Mouse (Mus musculus): ENCODE data around the gene Elovl1.

The Elovl1 gene

GRCm38 (mm10) chr4:118416329-118416728, 11.6 kb upstream of the Elovl1 start:
- DNase-seq (ENCODE audit: low read depth, low spot score), result no peak
- no peaks in the 10 kb centered on the region for H3K27me3 ChIP-seq (ENCODE audit: control insufficient read depth, insufficient read depth, low read length, poor library complexity, severe bottlenecking)
- H3K36me3 ChIP-seq (ENCODE audit: control insufficient read depth, insufficient read depth, low read length, poor library complexity, severe bottlenecking), result peaks cover 8% of the 10 kb centered on the region

- no peak for DNase-seq (ENCODE audit: low read depth, low spot score)
- no peaks in the 10 kb centered on the region for H3K27me3 ChIP-seq (ENCODE audit: control insufficient read depth, insufficient read depth, low read length, poor library complexity, severe bottlenecking)
- peaks cover 12% of the 10 kb centered on the region for H3K36me3 ChIP-seq (ENCODE audit: control insufficient read depth, insufficient read depth, low read length, poor library complexity, severe bottlenecking)
These were observed 10.6 kb upstream of the Elovl1 start for GRCm38 (mm10) chr4:118417112-118417797.

- Histone ChIP-seq H3K27me3 (ENCODE audit: control insufficient read depth, insufficient read depth, low read length, poor library complexity, severe bottlenecking) (no peaks in the 10 kb centered on the region), H3K36me3 (ENCODE audit: control insufficient read depth, insufficient read depth, low read length, poor library complexity, severe bottlenecking) (peaks cover 5% of the 10 kb centered on the region)
- no peak for DNase-seq (ENCODE audit: low read depth, low spot score)
These were observed 6.5 kb upstream of the Elovl1 start for GRCm38 (mm10) chr4:118421384-118421783.

- DNase-seq (ENCODE audit: low read depth, low spot score), result no peak
- peaks cover 5% of the 10 kb centered on the region; the same call in 1 of the 2 replicates for H3K36me3 ChIP-seq (ENCODE audit: control insufficient read depth, insufficient read depth, low read length, poor library complexity, severe bottlenecking)
- no peaks in the 10 kb centered on the region for H3K27me3 ChIP-seq (ENCODE audit: control insufficient read depth, insufficient read depth, low read length, poor library complexity, severe bottlenecking)
These were observed 3.2 kb upstream of the Elovl1 start for GRCm38 (mm10) chr4:118424541-118425160.

- H3K27me3 ChIP-seq (ENCODE audit: control insufficient read depth, insufficient read depth, low read length, poor library complexity, severe bottlenecking), result no peaks in the 10 kb centered on the region
- H3K36me3 ChIP-seq (ENCODE audit: control insufficient read depth, insufficient read depth, low read length, poor library complexity, severe bottlenecking), result peaks cover 5% of the 10 kb centered on the region; the same call in 1 of the 2 replicates
- peak; percentile 27 for DNase-seq (ENCODE audit: low read depth, low spot score)
These were observed 2.5 kb upstream of the Elovl1 start for GRCm38 (mm10) chr4:118425374-118425773.

GRCm38 (mm10) chr4:118427415-118427767, 502 bp upstream of the Elovl1 start:
- DNase-seq (ENCODE audit: low read depth, low spot score), result no peak
- Histone ChIP-seq H3K27me3 (ENCODE audit: control insufficient read depth, insufficient read depth, low read length, poor library complexity, severe bottlenecking) (no peaks in the 10 kb centered on the region), H3K36me3 (ENCODE audit: control insufficient read depth, insufficient read depth, low read length, poor library complexity, severe bottlenecking) (peaks cover 6% of the 10 kb centered on the region)

GRCm38 (mm10) chr4:118428531-118429214, 780 bp downstream of the Elovl1 start:
- H3K36me3 ChIP-seq (ENCODE audit: control insufficient read depth, insufficient read depth, low read length, poor library complexity, severe bottlenecking), result peaks cover 6% of the 10 kb centered on the region
- H3K27me3 ChIP-seq (ENCODE audit: control insufficient read depth, insufficient read depth, low read length, poor library complexity, severe bottlenecking), result no peaks in the 10 kb centered on the region
- peak; percentile 29 for DNase-seq (ENCODE audit: low read depth, low spot score)

- DNase-seq (ENCODE audit: low read depth, low spot score), result no peak
- peaks cover 6% of the 10 kb centered on the region for H3K36me3 ChIP-seq (ENCODE audit: control insufficient read depth, insufficient read depth, low read length, poor library complexity, severe bottlenecking)
- H3K27me3 ChIP-seq (ENCODE audit: control insufficient read depth, insufficient read depth, low read length, poor library complexity, severe bottlenecking), result no peaks in the 10 kb centered on the region
These were observed 1.5 kb downstream of the Elovl1 start for GRCm38 (mm10) chr4:118429215-118429895.

GRCm38 (mm10) chr4:118432332-118432731, 4.4 kb downstream of the Elovl1 start:
- Histone ChIP-seq H3K27me3 (ENCODE audit: control insufficient read depth, insufficient read depth, low read length, poor library complexity, severe bottlenecking) (no peaks in the 10 kb centered on the region), H3K36me3 (ENCODE audit: control insufficient read depth, insufficient read depth, low read length, poor library complexity, severe bottlenecking) (peaks cover 6% of the 10 kb centered on the region)
- no peak for DNase-seq (ENCODE audit: low read depth, low spot score)

GRCm38 (mm10) chr4:118436820-118437603, 9.1 kb downstream of the Elovl1 start, which contains the start of gene Cdc20:
Gene Cdc20 (minus strand): TSS chr4:118437352.
- Histone ChIP-seq H3K36me3 (ENCODE audit: control insufficient read depth, insufficient read depth, low read length, poor library complexity, severe bottlenecking) (peaks cover 3% of the 10 kb centered on the region; the same call in 1 of the 2 replicates), H3K27me3 (ENCODE audit: control insufficient read depth, insufficient read depth, low read length, poor library complexity, severe bottlenecking) (no peaks in the 10 kb centered on the region)
- DNase-seq (ENCODE audit: low read depth, low spot score), result peak; percentile 93

- no peaks in the 10 kb centered on the region for H3K36me3 ChIP-seq (ENCODE audit: control insufficient read depth, insufficient read depth, low read length, poor library complexity, severe bottlenecking)
- DNase-seq (ENCODE audit: low read depth, low spot score), result peak; percentile 41
- H3K27me3 ChIP-seq (ENCODE audit: control insufficient read depth, insufficient read depth, low read length, poor library complexity, severe bottlenecking), result no peaks in the 10 kb centered on the region
These were observed 9.9 kb downstream of the Elovl1 start for GRCm38 (mm10) chr4:118437829-118438253.

GRCm38 (mm10) chr4:118445088-118445487, 17.2 kb downstream of the Elovl1 start:
- H3K36me3 ChIP-seq (ENCODE audit: control insufficient read depth, insufficient read depth, low read length, poor library complexity, severe bottlenecking), result no peaks in the 10 kb centered on the region
- no peaks in the 10 kb centered on the region; the same call in 1 of the 2 replicates for H3K27me3 ChIP-seq (ENCODE audit: control insufficient read depth, insufficient read depth, low read length, poor library complexity, severe bottlenecking)
- DNase-seq (ENCODE audit: low read depth, low spot score), result no peak

- DNase-seq (ENCODE audit: low read depth, low spot score), result no peak
- no peaks in the 10 kb centered on the region for H3K36me3 ChIP-seq (ENCODE audit: control insufficient read depth, insufficient read depth, low read length, poor library complexity, severe bottlenecking)
- no peaks in the 10 kb centered on the region; the same call in 1 of the 2 replicates for H3K27me3 ChIP-seq (ENCODE audit: control insufficient read depth, insufficient read depth, low read length, poor library complexity, severe bottlenecking)
These were observed 18.0 kb downstream of the Elovl1 start for GRCm38 (mm10) chr4:118445781-118446414.

Measured in splenic B cell, adult 2 months (primary cell).